Mouse (Mus musculus) limb, embryonic 12.5 days (tissue): ENCODE measurements around the gene Ankrd12. TPM values are rescaled to one million over a fixed set of nuclear protein-coding genes. Genes with fewer than 3 reads are reported as not detected.
"Not testable (repeated sequence)": the region's sequence is repeated elsewhere in the genome, so short reads cannot be mapped to it uniquely, and the experiment has no call there.

Source experiments
- ATAC-seq: fragments of 200-750 bp; cut with Nextera tagmentation; 2 replicates; pipeline ENCODE4 v1.8.0; 2017; ENCODE audit warnings: low read depth, moderate TSS enrichment; ENCODE audit not compliant: insufficient number of reproducible peaks, insufficient read depth, low FRiP score, low TSS enrichment
- H3K27ac ChIP-seq: fragments of 300-500 bp; sonication (generic); 2 replicates; pipeline ENCODE4 v1.5.1; 2016; ENCODE audit warnings: mild to moderate bottlenecking, moderate library complexity
- H3K27me3 ChIP-seq: fragments of 300-500 bp; sonication (generic); 2 replicates; pipeline ENCODE4 v1.6.1; 2016; ENCODE audit warnings: mild to moderate bottlenecking, moderate library complexity
- H3K36me3 ChIP-seq: fragments of 300-500 bp; sonication (generic); 2 replicates; pipeline ENCODE4 v1.6.1; 2016; ENCODE audit warnings: mild to moderate bottlenecking, moderate library complexity
- H3K4me1 ChIP-seq: fragments of 300-500 bp; sonication (generic); replicated peaks from 2 replicates; pipeline ENCODE4 v1.6.1; 2016
- H3K4me2 ChIP-seq: fragments of 300-500 bp; sonication (generic); 2 replicates; pipeline ENCODE4 v1.6.1; 2016; ENCODE audit warnings: mild to moderate bottlenecking, moderate library complexity
- H3K4me3 ChIP-seq: fragments of 300-500 bp; sonication (generic); replicated peaks from 2 replicates; pipeline ENCODE4 v1.5.1; 2016; ENCODE audit warnings: mild to moderate bottlenecking
- H3K9ac ChIP-seq: fragments of 300-500 bp; sonication (generic); replicated peaks from 2 replicates; pipeline ENCODE4 v1.6.1; 2016; ENCODE audit warnings: mild to moderate bottlenecking, moderate library complexity
- H3K9me3 ChIP-seq: fragments of 300-500 bp; sonication (generic); 2 replicates; pipeline ENCODE4 v1.6.1; 2016; ENCODE audit warnings: mild to moderate bottlenecking, moderate library complexity
- WGBS: fragments of 180-500 bp; shearing (Covaris S2); methylation state at CpG from one replicate; pipeline ENCODE4 v1.1.7; 2016; 5-methylcytosine and 5-hydroxymethylcytosine counted together
- polyA plus RNA-seq: library from polyadenylated mRNA; unstranded; fragments of >200 nt; fragmentation: Nextera tagmentation; extraction: Ambion mirVana; gene quantifications from 2 replicates; pipeline ENCODE4 v1.2.1, GENCODE M21; 2016

Gene Ankrd12
- polyA plus RNA-seq, 1 experiment from 2014 or later = 25.0 TPM

DNA sequence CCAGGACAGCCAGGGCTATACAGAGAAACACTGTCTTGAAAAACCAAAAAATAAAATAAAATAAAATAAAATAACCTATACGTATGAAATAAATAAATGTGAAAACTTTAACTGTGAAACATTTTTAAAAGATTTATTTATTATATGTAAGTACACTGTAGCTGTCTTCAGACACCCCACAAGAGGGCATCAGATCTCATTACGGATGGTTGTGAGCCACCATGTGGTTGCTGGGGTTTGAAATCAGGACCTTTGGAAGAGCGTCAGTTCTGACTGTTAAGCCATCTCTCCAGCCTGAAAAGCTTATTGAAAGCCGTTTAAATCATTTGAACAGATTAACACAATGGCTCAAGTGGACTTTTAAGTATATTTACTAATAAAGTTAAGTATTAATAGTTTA, 33.2 kb downstream of the Ankrd12 start:
- H3K9me3 ChIP-seq, H3K9ac ChIP-seq, H3K4me3 ChIP-seq, H3K4me1 ChIP-seq, ATAC-seq, H3K27me3 ChIP-seq, H3K27ac ChIP-seq, H3K4me2 ChIP-seq: not testable (repeated sequence)
- 83% methylated on average over 4 of the region's 4 CpGs for WGBS
- H3K36me3 ChIP-seq = peaks cover 13% of the 10 kb centered on the region

GRCm38 (mm10) chr17:66041020-66041419, 35.9 kb downstream of the Ankrd12 start:
- Histone ChIP-seq H3K27ac (no peak overlapping the region), H3K27me3 (no peaks in the 10 kb centered on the region), H3K9ac (no peak overlapping the region), H3K4me2 (no peak overlapping the region), H3K4me1 (no peaks in the 10 kb centered on the region), H3K4me3 (no peak overlapping the region), H3K9me3 (no peaks in the 10 kb centered on the region), H3K36me3 (peaks cover 11% of the 10 kb centered on the region)
- no peak for ATAC-seq
- 75% methylated on average over 5 of the region's 5 CpGs for WGBS

GRCm38 (mm10) chr17:66033239-66033638, 43.6 kb downstream of the Ankrd12 start:
- H3K9me3 ChIP-seq = no peaks in the 10 kb centered on the region
- H3K4me2 ChIP-seq = no peak overlapping the region
- 91% methylated on average over 5 of the region's 5 CpGs for WGBS
- ATAC-seq = no peak
- H3K27ac ChIP-seq = no peak overlapping the region
- H3K36me3 ChIP-seq = peaks cover 25% of the 10 kb centered on the region
- no peak overlapping the region for H3K4me3 ChIP-seq
- no peaks in the 10 kb centered on the region for H3K27me3 ChIP-seq
- H3K9ac ChIP-seq = no peak overlapping the region
- no peaks in the 10 kb centered on the region for H3K4me1 ChIP-seq

DNA sequence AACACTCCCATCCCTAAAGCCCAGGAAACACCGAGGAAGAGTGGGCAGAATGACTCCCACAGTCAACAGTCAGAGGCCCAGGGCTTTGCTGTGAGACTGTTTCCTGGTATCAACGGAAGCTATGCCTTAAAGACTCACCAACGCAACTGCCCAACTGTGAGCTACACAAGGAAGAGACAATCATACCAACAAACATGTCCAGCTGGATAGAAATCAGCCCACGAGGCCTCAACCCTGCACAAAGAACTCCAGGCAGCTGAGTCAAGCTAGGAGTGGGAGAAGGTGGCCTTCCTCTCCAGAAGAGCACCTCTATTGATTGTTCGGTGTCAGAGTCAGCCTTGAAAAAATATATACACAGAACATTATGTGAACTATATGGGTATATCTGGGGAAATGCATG, 44.9 kb downstream of the Ankrd12 start:
- no peaks in the 10 kb centered on the region for H3K27me3 ChIP-seq
- H3K4me1 ChIP-seq = no peaks in the 10 kb centered on the region
- H3K36me3 ChIP-seq = peaks cover 32% of the 10 kb centered on the region
- H3K9ac ChIP-seq = no peak overlapping the region
- no peak overlapping the region for H3K4me2 ChIP-seq
- no peak overlapping the region for H3K4me3 ChIP-seq
- no peak for ATAC-seq
- WGBS = 91% methylated on average over 5 of the region's 5 CpGs
- H3K27ac ChIP-seq = no peak overlapping the region
- no peaks in the 10 kb centered on the region for H3K9me3 ChIP-seq

GRCm38 (mm10) chr17:66024211-66024610, 52.7 kb downstream of the Ankrd12 start:
- no peaks in the 10 kb centered on the region for H3K9me3 ChIP-seq
- H3K4me1 ChIP-seq = no peaks in the 10 kb centered on the region
- H3K4me2 ChIP-seq = no peak overlapping the region
- no peak overlapping the region for H3K27ac ChIP-seq
- H3K27me3 ChIP-seq = no peaks in the 10 kb centered on the region
- ATAC-seq = no peak
- WGBS = 96% methylated on average over 7 of the region's 7 CpGs
- H3K9ac ChIP-seq = no peak overlapping the region
- peaks cover 41% of the 10 kb centered on the region for H3K36me3 ChIP-seq
- no peak overlapping the region for H3K4me3 ChIP-seq

DNA sequence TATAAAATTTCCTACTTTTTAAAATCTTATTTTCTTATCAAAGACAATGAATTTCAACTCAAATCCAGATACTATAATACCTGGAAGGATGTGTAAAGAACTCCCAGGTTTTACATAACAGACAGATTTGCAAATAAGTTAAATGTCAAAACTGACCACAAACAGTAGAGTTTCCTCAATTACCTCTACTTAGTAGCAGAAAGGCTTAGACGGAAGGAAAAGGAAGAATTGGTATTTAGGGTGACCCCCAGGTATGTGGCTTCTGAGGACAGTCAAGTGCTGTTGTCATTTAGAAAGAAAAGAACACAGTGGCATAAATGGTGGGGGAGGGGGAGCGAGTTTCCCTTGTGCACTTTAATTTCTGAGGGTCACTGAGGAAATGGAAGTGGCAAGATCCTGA, 65.1 kb downstream of the Ankrd12 start:
- Histone ChIP-seq H3K4me2 (no peak overlapping the region), H3K36me3 (no peaks in the 10 kb centered on the region), H3K4me1 (no peaks in the 10 kb centered on the region), H3K9me3 (no peaks in the 10 kb centered on the region), H3K27me3 (no peaks in the 10 kb centered on the region), H3K4me3 (no peak overlapping the region), H3K9ac (no peak overlapping the region), H3K27ac (no peak overlapping the region)
- ATAC-seq = no peak
- 71% methylated on average over 2 of the region's 2 CpGs for WGBS

- no peak for ATAC-seq
- H3K27ac ChIP-seq = no peak overlapping the region
- no peak overlapping the region for H3K9ac ChIP-seq
- WGBS = 71% methylated on average over 5 of the region's 5 CpGs
- no peak overlapping the region for H3K4me2 ChIP-seq
- H3K27me3 ChIP-seq = no peaks in the 10 kb centered on the region
- H3K4me3 ChIP-seq = no peak overlapping the region
- no peaks in the 10 kb centered on the region for H3K36me3 ChIP-seq
- no peaks in the 10 kb centered on the region for H3K9me3 ChIP-seq
- H3K4me1 ChIP-seq = no peaks in the 10 kb centered on the region
These were observed 69.0 kb downstream of the Ankrd12 start for GRCm38 (mm10) chr17:66007892-66008291.

DNA sequence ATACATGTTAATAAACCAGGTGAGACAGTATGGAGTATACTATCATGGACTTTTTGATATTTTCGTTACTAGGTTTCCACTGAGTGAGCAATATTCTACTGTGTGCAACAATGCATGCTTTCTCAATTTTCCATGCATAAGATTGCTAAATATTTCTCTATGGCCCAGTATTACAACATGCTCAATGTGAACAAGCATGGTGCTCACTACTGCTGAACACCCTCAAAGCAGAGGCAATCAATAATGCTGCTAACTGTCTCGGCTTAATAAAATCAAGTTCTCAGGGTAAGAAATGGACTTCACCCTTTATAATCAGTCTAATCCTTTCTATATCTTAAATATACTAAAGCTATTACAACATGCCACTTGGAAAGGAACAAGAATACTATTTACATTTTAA, 69.4 kb downstream of the Ankrd12 start:
- Histone ChIP-seq H3K9ac (no peak overlapping the region), H3K4me3 (no peak overlapping the region), H3K4me1 (no peaks in the 10 kb centered on the region), H3K27me3 (no peaks in the 10 kb centered on the region), H3K36me3 (no peaks in the 10 kb centered on the region), H3K4me2 (no peak overlapping the region), H3K9me3 (no peaks in the 10 kb centered on the region), H3K27ac (no peak overlapping the region)
- 88% methylated on average over 2 of the region's 2 CpGs for WGBS
- no peak for ATAC-seq

GRCm38 (mm10) chr17:65988151-65988820, 88.6 kb downstream of the Ankrd12 start:
- H3K4me3 ChIP-seq = no peak overlapping the region
- no peaks in the 10 kb centered on the region for H3K4me1 ChIP-seq
- peaks cover 14% of the 10 kb centered on the region; the same call in 1 of the 2 replicates for H3K36me3 ChIP-seq
- H3K27me3 ChIP-seq = no peaks in the 10 kb centered on the region
- H3K9ac ChIP-seq = no peak overlapping the region
- 93% methylated on average over 3 of the region's 3 CpGs for WGBS
- no peak overlapping the region for H3K27ac ChIP-seq
- ATAC-seq = no peak
- no peaks in the 10 kb centered on the region for H3K9me3 ChIP-seq
- no peak overlapping the region for H3K4me2 ChIP-seq

- not testable (repeated sequence) for H3K27me3 ChIP-seq, H3K4me2 ChIP-seq, H3K27ac ChIP-seq, H3K4me3 ChIP-seq, H3K36me3 ChIP-seq, H3K9ac ChIP-seq, ATAC-seq, H3K4me1 ChIP-seq, H3K9me3 ChIP-seq
These were observed 100.2 kb downstream of the Ankrd12 start for GRCm38 (mm10) chr17:65976720-65977119.

GRCm38 (mm10) chr17:65967751-65968150, 109.1 kb downstream of the Ankrd12 start:
- ATAC-seq = no peak
- Histone ChIP-seq H3K4me1 (no peaks in the 10 kb centered on the region), H3K4me3 (no peak overlapping the region), H3K27me3 (no peaks in the 10 kb centered on the region), H3K27ac (no peak overlapping the region), H3K9ac (no peak overlapping the region), H3K9me3 (no peaks in the 10 kb centered on the region), H3K4me2 (no peak overlapping the region), H3K36me3 (0 out of 2 replicates have a peak, but pooled peaks cover 6% of the 10 kb centered on the region)
- WGBS = 72% methylated on average over 11 of the region's 11 CpGs

GRCm38 (mm10) chr17:65962263-65962662, 114.6 kb downstream of the Ankrd12 start:
- H3K27ac ChIP-seq = no peak overlapping the region
- H3K36me3 ChIP-seq = no peaks in the 10 kb centered on the region
- H3K27me3 ChIP-seq = no peaks in the 10 kb centered on the region
- no peak for ATAC-seq
- H3K9me3 ChIP-seq = no peaks in the 10 kb centered on the region
- no peak overlapping the region for H3K9ac ChIP-seq
- H3K4me3 ChIP-seq = no peak overlapping the region
- no peaks in the 10 kb centered on the region for H3K4me1 ChIP-seq
- 95% methylated on average over 2 of the region's 2 CpGs for WGBS
- H3K4me2 ChIP-seq = no peak overlapping the region
